Mouse (Mus musculus) Patski (cell line): ENCODE data around the gene Flot1. TPM values are rescaled to one million over a fixed set of nuclear protein-coding genes. Genes with fewer than 3 reads are reported as not detected.

ENCODE experiments used
- ATAC-seq: fragments of 100-300 bp; one replicate; pipeline ENCODE4 v1.8.0; 2021
- CTCF ChIA-PET: fragments of 350-600 bp; sonication (Branson Sonifier 250); formaldehyde crosslinking; loops from one replicate; lab custom pipeline; 2022; ENCODE audit warnings: inconsistent platforms; lab: Charles Lee
- POLR2A ChIA-PET: fragments of 350-600 bp; sonication (Branson Sonifier 250); formaldehyde crosslinking; loops from one replicate; lab custom pipeline; 2022; ENCODE audit warnings: antibody characterized with exemption, inconsistent platforms; lab: Charles Lee
- DNase-seq: peaks from one replicate; pipeline ENCODE4 v3.0.0-alpha.2; 2011; ENCODE audit warnings: low read depth, low spot score
- H3K27me3 ChIP-seq: fragments of 371-371 bp; one replicate; pipeline ENCODE4 v1.5.1; 2021
- CTCF ChIP-seq: fragments of 100-300 bp; IDR thresholded peaks from one replicate; pipeline ENCODE4 v1.5.1; 2021
- in situ Hi-C: fragments of 300-500 bp; cut with MboI; formaldehyde crosslinking; loops from 3 replicates; pipeline ENCODE4 v1.11.1; 2018; ENCODE audit warnings: low pct_unique_long_range_greater_than_20kb, mixed read lengths
- polyA plus RNA-seq: library from polyadenylated mRNA; unstranded; gene quantifications from one replicate; pipeline ENCODE4 v1.2.3, GENCODE M21; 2021

Gene Flot1
- polyA plus RNA-seq, 1 experiment from 2014 or later = 308 TPM

- in situ Hi-C loops = no loop called here
- DNase-seq = no peak
- H3K27me3 ChIP-seq = no peaks in the 10 kb centered on the region
- ChIA-PET CTCF (interaction anchor here (0.8 to 5.4 kb wide), 6 partner anchors 8 to 107 kb away, joined by 3 to 42 read pairs (median 3); partner anchors contain the start of gene Flot1), POLR2A (interaction anchor here (0.6 to 3.2 kb wide), 7 partner anchors 10 to 93 kb away, joined by 4 to 19 read pairs (median 5); partner anchors contain the start of genes Flot1 and Ier3)
- ATAC-seq = no peak
- TF ChIP-seq CTCF = no peak
Measured at GRCm38 (mm10) chr17:35833239-35833751, 10.3 kb downstream of the Flot1 start.

GRCm38 (mm10) chr17:35833894-35834293 is 10.9 kb downstream of the Flot1 start:
- no peak for DNase-seq
- ChIA-PET CTCF (interaction anchor here (0.9 to 5.4 kb wide), 3 partner anchors 16 to 96 kb away, joined by 3 to 42 read pairs (median 4); no protein-coding TSS in a partner anchor), POLR2A (interaction anchor here (0.6 to 3.2 kb wide), 8 partner anchors 11 to 94 kb away, joined by 3 to 19 read pairs (median 5); partner anchors contain the start of genes Flot1 and Ier3)
- ATAC-seq = no peak
- H3K27me3 ChIP-seq = no peaks in the 10 kb centered on the region
- TF ChIP-seq CTCF = no peak
- in situ Hi-C loops = no loop called here

- DNase-seq = no peak
- no peak for ATAC-seq
- TF ChIP-seq CTCF = no peak
- no peaks in the 10 kb centered on the region for H3K27me3 ChIP-seq
- CTCF ChIA-PET = interaction anchor here (1.0 to 6.7 kb wide), 7 partner anchors 36 to 110 kb away, joined by 3 to 42 read pairs (median 4); partner anchors contain the start of gene Dhx16
- POLR2A ChIA-PET = interaction anchor here (1.2 to 2.0 kb wide), 5 partner anchors 8 to 96 kb away, joined by 3 to 7 read pairs (median 6); partner anchors contain the start of gene Flot1
- in situ Hi-C loops = loop anchor here (5.0 kb wide), 2 partner anchors 37 to 82 kb away; partner anchors contain the start of genes Mrps18b and Ppp1r10
Measured at GRCm38 (mm10) chr17:35834696-35835422, 11.8 kb downstream of the Flot1 start.

- no peaks in the 10 kb centered on the region for H3K27me3 ChIP-seq
- TF ChIP-seq CTCF = no peak
- in situ Hi-C loops = loop anchor here (5.0 kb wide), 2 partner anchors 37 to 82 kb away; partner anchors contain the start of genes Mrps18b and Ppp1r10
- DNase-seq = no peak
- ATAC-seq = no peak
- ChIA-PET CTCF (interaction anchor here (1.0 to 6.7 kb wide), 10 partner anchors 8 to 110 kb away, joined by 3 to 42 read pairs (median 4); partner anchors contain the start of gene Dhx16), POLR2A (interaction anchor here (1.1 to 2.0 kb wide), 7 partner anchors 9 to 97 kb away, joined by 4 to 7 read pairs (median 5); partner anchors contain the start of gene Flot1)
Measured at GRCm38 (mm10) chr17:35835424-35836140, 12.6 kb downstream of the Flot1 start.

GRCm38 (mm10) chr17:35836178-35836965 is 13.3 kb downstream of the Flot1 start:
- TF ChIP-seq CTCF = no peak
- ChIA-PET POLR2A (interaction anchor here (1.0 to 2.0 kb wide), 14 partner anchors 10 to 134 kb away, joined by 3 to 13 read pairs (median 5); partner anchors contain the start of genes Flot1 and Ier3), CTCF (interaction anchor here (1.2 to 6.7 kb wide), 10 partner anchors 9 to 105 kb away, joined by 3 to 42 read pairs (median 4); partner anchors contain the start of genes Dhx16 and Ppp1r18)
- in situ Hi-C loops = loop anchor here (5.0 kb wide), 2 partner anchors 36 to 81 kb away; partner anchors contain the start of genes Mrps18b and Ppp1r10
- H3K27me3 ChIP-seq = no peaks in the 10 kb centered on the region
- DNase-seq (peak; percentile 74), ATAC-seq (peak; percentile 11)

- H3K27me3 ChIP-seq = no peaks in the 10 kb centered on the region
- no peak for ATAC-seq
- no peak for DNase-seq
- CTCF ChIA-PET = interaction anchor here (1.1 to 6.7 kb wide), 7 partner anchors 28 to 99 kb away, joined by 3 to 42 read pairs (median 7); partner anchors contain the start of genes Dhx16 and Ppp1r18
- no peak for TF ChIP-seq CTCF
- POLR2A ChIA-PET = interaction anchor here (0.8 to 1.7 kb wide), 10 partner anchors 13 to 135 kb away, joined by 3 to 13 read pairs (median 4); partner anchors contain the start of genes Flot1 and Ier3
- in situ Hi-C loops = loop anchor here (5.0 kb wide), 2 partner anchors 35 to 80 kb away; partner anchors contain the start of genes Mrps18b and Ppp1r10
Measured at GRCm38 (mm10) chr17:35836991-35837422, 14.0 kb downstream of the Flot1 start.

GRCm38 (mm10) chr17:35837487-35837886 is 14.5 kb downstream of the Flot1 start:
- ChIA-PET CTCF (interaction anchor here (1.1 to 6.7 kb wide), 6 partner anchors 28 to 99 kb away, joined by 3 to 42 read pairs (median 6); partner anchors contain the start of gene Ppp1r18), POLR2A (interaction anchor here (0.5 to 1.7 kb wide), 10 partner anchors 13 to 136 kb away, joined by 3 to 13 read pairs (median 4); partner anchors contain the start of genes Flot1 and Ier3)
- H3K27me3 ChIP-seq = no peaks in the 10 kb centered on the region
- in situ Hi-C loops = loop anchor here (5.0 kb wide), 2 partner anchors 35 to 80 kb away; partner anchors contain the start of genes Mrps18b and Ppp1r10
- DNase-seq (no peak), ATAC-seq (no peak)
- no peak for TF ChIP-seq CTCF

- no peaks in the 10 kb centered on the region for H3K27me3 ChIP-seq
- in situ Hi-C loops = loop anchor here (5.0 kb wide), 2 partner anchors 34 to 79 kb away; partner anchors contain the start of genes Mrps18b and Ppp1r10
- ChIA-PET CTCF (interaction anchor here (1.1 to 6.7 kb wide), 4 partner anchors 33 to 100 kb away, joined by 3 to 42 read pairs (median 23); no protein-coding TSS in a partner anchor), POLR2A (interaction anchor here (0.8 to 1.7 kb wide), 6 partner anchors 12 to 130 kb away, joined by 3 to 13 read pairs (median 4); partner anchors contain the start of gene Ier3)
- TF ChIP-seq CTCF = no peak
- DNase-seq (peak; percentile 70), ATAC-seq (peak; percentile 51)
Measured at GRCm38 (mm10) chr17:35838122-35838544, 15.1 kb downstream of the Flot1 start, which contains the start of gene Tubb5. Gene Tubb5, minus strand, starts transcription at chr17:35838306.
